Mouse (Mus musculus): Measurements from ENCODE around the gene Cc2d1a.

DNA sequence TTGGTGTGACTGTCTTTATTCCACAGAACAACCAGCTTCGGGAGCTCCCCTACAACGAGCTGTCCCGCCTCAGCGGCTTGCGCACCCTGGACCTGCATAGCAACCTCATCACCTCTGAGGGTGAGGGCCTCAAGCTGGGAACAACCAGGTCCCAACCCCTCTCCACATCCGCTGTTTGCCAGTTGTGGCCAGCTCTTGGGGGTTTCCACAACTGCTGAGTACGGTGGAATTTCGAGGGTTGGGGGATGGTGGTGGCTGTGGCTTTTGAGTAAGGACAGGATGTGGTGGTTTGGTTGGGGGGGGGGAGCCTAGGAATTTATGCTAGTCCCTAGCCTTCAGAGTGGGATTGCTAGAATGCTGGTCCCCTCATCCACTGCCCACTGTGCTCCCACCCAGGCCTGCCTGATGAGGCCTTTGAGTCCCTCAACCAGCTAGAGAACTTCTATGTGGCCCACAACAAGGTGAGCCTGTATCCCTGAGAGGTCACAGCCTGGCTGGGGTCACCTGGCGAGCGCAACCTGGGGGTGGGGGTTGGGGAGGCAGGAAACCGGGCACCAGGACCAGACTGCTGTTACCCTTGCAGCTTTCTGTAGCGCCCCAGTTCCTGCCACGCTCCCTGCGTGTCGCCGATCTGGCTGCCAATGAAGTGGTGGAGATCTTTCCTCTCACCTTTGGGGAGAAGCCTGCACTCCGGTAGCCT is 20.4 kb downstream of the Cc2d1a start:
- TF ChIP-seq CTCF (IDR thresholded peaks at IDR 0.05; ENCODE audit: low read depth, low read length): no peak
- no peak for TF ChIP-seq POLR2A (IDR thresholded peaks at IDR 0.05; ENCODE audit: borderline replicate concordance, low read depth, low read length)
